Mouse (Mus musculus) intestine, postnatal 0 days (tissue): ENCODE results near the gene Gm21797. TPM values are rescaled to one million over a fixed set of nuclear protein-coding genes. Genes with fewer than 3 reads are reported as not detected.
"Not testable (repeated sequence)": the region's sequence is repeated elsewhere in the genome, so short reads cannot be mapped to it uniquely, and the experiment has no call there.

Source experiments
- ATAC-seq: fragments of 200-750 bp; cut with Nextera tagmentation; 2 replicates; pipeline ENCODE4 v1.8.0; 2017; ENCODE audit warnings: mild to moderate bottlenecking, moderate TSS enrichment, moderate library complexity
- H3K27ac ChIP-seq: fragments of 300-500 bp; sonication (generic); 2 replicates; pipeline ENCODE4 v1.5.1; 2014; ENCODE audit warnings: mild to moderate bottlenecking, low read depth, low read length, moderate library complexity
- H3K27me3 ChIP-seq: fragments of 300-500 bp; sonication (generic); replicated peaks from 2 replicates; pipeline ENCODE4 v1.6.1; 2014; ENCODE audit warnings: low read length, mixed read lengths; ENCODE audit not compliant: control insufficient read depth, insufficient read depth
- H3K36me3 ChIP-seq: fragments of 300-500 bp; sonication (generic); 2 replicates; pipeline ENCODE4 v1.6.1; 2014; ENCODE audit warnings: mild to moderate bottlenecking, moderate library complexity; ENCODE audit not compliant: control insufficient read depth, insufficient read depth
- H3K4me1 ChIP-seq: fragments of 300-500 bp; sonication (generic); replicated peaks from 2 replicates; pipeline ENCODE4 v1.6.1; 2014; ENCODE audit warnings: antibody characterized with exemption, low read length, mixed read lengths; ENCODE audit not compliant: control insufficient read depth, insufficient read depth
- H3K4me2 ChIP-seq: fragments of 300-500 bp; sonication (generic); replicated peaks from 2 replicates; pipeline ENCODE4 v1.6.1; 2014; ENCODE audit warnings: low read depth, mild to moderate bottlenecking, moderate library complexity
- H3K4me3 ChIP-seq: fragments of 300-500 bp; sonication (generic); 2 replicates; pipeline ENCODE4 v1.5.1; 2014; ENCODE audit warnings: low read depth, low read length
- H3K9ac ChIP-seq: fragments of 300-500 bp; sonication (generic); 2 replicates; pipeline ENCODE4 v1.6.1; 2014; ENCODE audit warnings: mild to moderate bottlenecking, low read depth, low read length
- H3K9me3 ChIP-seq: fragments of 300-500 bp; sonication (generic); 2 replicates; pipeline ENCODE4 v1.6.1; 2016; ENCODE audit warnings: mixed run types; ENCODE audit not compliant: control insufficient read depth
- WGBS: fragments of 180-500 bp; shearing (Covaris S2); extraction: QIAGEN DNeasy Blood & Tissue Kit; methylation state at CpG from one replicate; pipeline ENCODE4 v1.1.7; 2014; 5-methylcytosine and 5-hydroxymethylcytosine counted together
- polyA plus RNA-seq: library from polyadenylated mRNA; unstranded; fragments of >200 nt; fragmentation: Nextera tagmentation; extraction: Ambion mirVana; gene quantifications from 2 replicates; pipeline ENCODE4 v1.2.1, GENCODE M21; 2015

The Gm21797 gene
- polyA plus RNA-seq = not detected in 2 replicates

GRCm38 (mm10) chrY:40775665-40776064 lies at the start of gene Gm21797:
Gene Gm21797 (minus strand): TSS chrY:40775765.
- H3K27me3 ChIP-seq, H3K4me2 ChIP-seq, H3K9ac ChIP-seq, H3K4me3 ChIP-seq, H3K9me3 ChIP-seq, H3K27ac ChIP-seq, ATAC-seq, H3K36me3 ChIP-seq, H3K4me1 ChIP-seq: not testable (repeated sequence)
- no CpG with 5 or more reads among the region's 3 CpGs for WGBS

GRCm38 (mm10) chrY:40804614-40805013 lies 29.0 kb upstream of the Gm21797 start, which contains the start of gene Gm20795:
Gene Gm20795 (plus strand): TSS chrY:40804914.
- not testable (repeated sequence) for H3K9ac ChIP-seq, ATAC-seq, H3K36me3 ChIP-seq, H3K4me2 ChIP-seq, H3K9me3 ChIP-seq, H3K27me3 ChIP-seq, H3K27ac ChIP-seq, H3K4me3 ChIP-seq, H3K4me1 ChIP-seq

Other genes with a start within 250 kb of the Gm21797 start
- not detected in 2 replicates for gene Gm21852, start 123.8 kb downstream of the Gm21797 start, polyA plus RNA-seq
- not detected in 2 replicates for gene Gm20795, start 29.1 kb upstream of the Gm21797 start, polyA plus RNA-seq